Mouse (Mus musculus) erythroid progenitor cell, adult 5-6 weeks (primary cell): ENCODE data around the gene Nuak2. TPM values are rescaled to one million over a fixed set of nuclear protein-coding genes. Genes with fewer than 3 reads are reported as not detected.

Source experiments
- ATAC-seq: replicated peaks from 2 replicates; pipeline ENCODE4 v1.8.0; 2016; ENCODE audit warnings: moderate number of reproducible peaks, mild to moderate bottlenecking, moderate TSS enrichment, inconsistent platforms; ENCODE audit not compliant: poor library complexity, low FRiP score, severe bottlenecking
- total RNA-seq, 2 experiments: library from RNA; stranded (forward) in 1 of 2; stranded (reverse) in 1 of 2; fragments of 150-400 nt in 1 of 2; fragments of 186-747, 209-891 nt in 1 of 2; gene quantifications; 2 replicates each; pipeline versions ENCODE4 v1.2.3 to v1.2.4; 2015 to 2017; ENCODE audit warnings: low replicate concordance in 2 of 2

The Nuak2 gene
- total RNA-seq, 2 experiments from 2014 or later: 6.3 TPM; not detected in 1

- ATAC-seq: no peak
Measured at GRCm38 (mm10) chr1:132371298-132372081, 55.6 kb downstream of the Nuak2 start.

GRCm38 (mm10) chr1:132372354-132372753, 56.4 kb downstream of the Nuak2 start:
- ATAC-seq: no peak

- no peak for ATAC-seq
Measured at GRCm38 (mm10) chr1:132372896-132373534, 57.1 kb downstream of the Nuak2 start.

- ATAC-seq: peak; percentile 77
Measured at GRCm38 (mm10) chr1:132374140-132374872, 58.4 kb downstream of the Nuak2 start.

- ATAC-seq: no peak
Measured at GRCm38 (mm10) chr1:132374873-132375244, 58.9 kb downstream of the Nuak2 start.

- ATAC-seq: 0 out of 2 replicates have a peak, but pooled peaks have one; percentile 15
Measured at GRCm38 (mm10) chr1:132375256-132375655, 59.3 kb downstream of the Nuak2 start.

- no peak for ATAC-seq
Measured at GRCm38 (mm10) chr1:132376211-132377054, 60.5 kb downstream of the Nuak2 start.

GRCm38 (mm10) chr1:132377055-132377365, 61.1 kb downstream of the Nuak2 start:
- ATAC-seq: no peak

GRCm38 (mm10) chr1:132377811-132378210, 61.9 kb downstream of the Nuak2 start:
- ATAC-seq: no peak

GRCm38 (mm10) chr1:132380550-132381100, 64.7 kb downstream of the Nuak2 start:
- ATAC-seq: no peak

GRCm38 (mm10) chr1:132381929-132382328, 66.0 kb downstream of the Nuak2 start:
- peak; percentile 87 for ATAC-seq

Other genes starting within 250 kb of the Nuak2 start
- 0.72 TPM in 1 of 2 replicates, not detected in the other for gene Mfsd4a, start 248.1 kb upstream of the Nuak2 start, total RNA-seq (2015; ENCODE audit: low replicate concordance)
- gene Mfsd4a, start 248.1 kb upstream of the Nuak2 start, total RNA-seq (2017; ENCODE audit: low replicate concordance): 0.15 and 5.4 TPM in 2 replicates
- gene Cdk18, start 176.4 kb upstream of the Nuak2 start, total RNA-seq (2015; ENCODE audit: low replicate concordance): not detected in 2 replicates
- 0.13 TPM in 1 of 2 replicates, not detected in the other for gene Cdk18, start 176.4 kb upstream of the Nuak2 start, total RNA-seq (2017; ENCODE audit: low replicate concordance)
- not detected in 2 replicates for gene Lemd1, start 124.7 kb upstream of the Nuak2 start, total RNA-seq (2015; ENCODE audit: low replicate concordance)
- not detected in 2 replicates for gene Lemd1, start 124.7 kb upstream of the Nuak2 start, total RNA-seq (2017; ENCODE audit: low replicate concordance)
- gene AC124108.1, start 124.7 kb upstream of the Nuak2 start, total RNA-seq (2015; ENCODE audit: low replicate concordance): not detected in 2 replicates
- gene AC124108.1, start 124.7 kb upstream of the Nuak2 start, total RNA-seq (2017; ENCODE audit: low replicate concordance): not detected in 2 replicates
- not detected in 2 replicates for gene Gm10188, start 86.4 kb upstream of the Nuak2 start, total RNA-seq (2015; ENCODE audit: low replicate concordance)
- gene Gm10188, start 86.4 kb upstream of the Nuak2 start, total RNA-seq (2017; ENCODE audit: low replicate concordance): not detected in 2 replicates
- gene Klhdc8a, start 17.5 kb upstream of the Nuak2 start, total RNA-seq (2015; ENCODE audit: low replicate concordance): not detected in 2 replicates
- gene Klhdc8a, start 17.5 kb upstream of the Nuak2 start, total RNA-seq (2017; ENCODE audit: low replicate concordance): not detected in 2 replicates
- gene Tmcc2, start 75.2 kb downstream of the Nuak2 start, total RNA-seq (2015; ENCODE audit: low replicate concordance): 212 and 231 TPM in 2 replicates
- gene Tmcc2, start 75.2 kb downstream of the Nuak2 start, total RNA-seq (2017; ENCODE audit: low replicate concordance): 244 and 297 TPM in 2 replicates
- 23.4 and 31.4 TPM in 2 replicates for gene Dstyk, start 101.4 kb downstream of the Nuak2 start, total RNA-seq (2015; ENCODE audit: low replicate concordance)
- 34.3 and 48.6 TPM in 2 replicates for gene Dstyk, start 101.4 kb downstream of the Nuak2 start, total RNA-seq (2017; ENCODE audit: low replicate concordance)
- gene Rbbp5, start 161.2 kb downstream of the Nuak2 start, total RNA-seq (2015; ENCODE audit: low replicate concordance): 53.2 and 61.6 TPM in 2 replicates
- 34.1 and 35.3 TPM in 2 replicates for gene Rbbp5, start 161.2 kb downstream of the Nuak2 start, total RNA-seq (2017; ENCODE audit: low replicate concordance)
- 3.6 TPM in 1 of 2 replicates, not detected in the other for gene Tmem81, start 190.1 kb downstream of the Nuak2 start, total RNA-seq (2015; ENCODE audit: low replicate concordance)
- 2.4 and 3.1 TPM in 2 replicates for gene Tmem81, start 190.1 kb downstream of the Nuak2 start, total RNA-seq (2017; ENCODE audit: low replicate concordance)
- gene Cntn2, start 227.1 kb downstream of the Nuak2 start, total RNA-seq (2015; ENCODE audit: low replicate concordance): not detected in 2 replicates
- gene Cntn2, start 227.1 kb downstream of the Nuak2 start, total RNA-seq (2017; ENCODE audit: low replicate concordance): not detected in 2 replicates